Mouse (Mus musculus): ENCODE results near the gene Bphl. TPM values are rescaled to one million over a fixed set of nuclear protein-coding genes. Genes with fewer than 3 reads are reported as not detected.

The Bphl gene
- polyA plus RNA-seq, 1 experiment from 2014 or later: 48.9 TPM

DNA sequence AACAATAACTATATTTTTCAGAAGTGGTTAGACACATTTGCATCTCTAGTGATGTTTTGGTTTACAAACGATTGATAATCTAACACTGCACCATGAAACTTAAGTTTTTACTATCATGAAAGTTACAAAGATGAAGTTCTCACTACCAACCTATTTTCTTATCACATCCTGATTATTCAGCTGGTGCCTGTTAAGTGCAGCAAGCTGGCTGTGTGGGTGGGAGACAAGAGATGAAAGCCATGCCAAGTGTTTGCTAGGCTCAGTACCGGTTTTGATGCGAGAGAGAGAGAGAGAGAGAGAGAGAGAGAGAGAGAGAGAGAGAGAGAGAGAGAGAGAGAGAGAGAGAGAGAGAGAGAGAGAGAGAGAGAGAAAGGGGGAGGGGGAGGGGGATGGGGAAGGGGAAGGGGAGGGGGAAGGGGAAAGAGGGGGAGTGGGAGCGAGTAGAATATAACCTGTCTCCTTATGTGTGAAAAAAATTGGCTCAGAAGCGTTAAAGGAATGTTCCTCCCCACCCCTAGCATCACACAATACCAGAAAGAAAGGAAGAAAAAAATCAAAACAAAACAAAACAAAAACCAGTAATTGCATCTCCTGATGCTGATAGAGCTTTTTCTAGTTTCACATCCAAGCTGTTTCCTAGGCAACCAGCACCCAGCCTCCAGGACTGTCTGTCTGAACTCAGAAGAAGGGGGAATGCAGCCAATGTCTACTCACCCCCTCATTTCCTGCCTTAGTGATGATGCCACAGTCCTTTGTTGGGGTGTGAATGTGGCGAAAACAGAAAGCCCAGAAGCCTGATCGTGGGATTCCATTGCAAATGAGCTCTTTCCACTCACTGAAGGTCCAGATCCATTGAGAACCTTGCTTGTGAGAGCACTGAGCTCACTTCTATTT, 58.4 kb downstream of the Bphl start:
- no peak overlapping the region for H3K4me3 ChIP-seq (replicated peaks; ENCODE audit: low read length)
- no peak overlapping the region for H3K9ac ChIP-seq (ENCODE audit: low read length)
- peaks cover 3% of the 10 kb centered on the region; the same call in 1 of the 2 replicates for H3K9me3 ChIP-seq (replicated peaks; ENCODE audit: control insufficient read depth, low read length)
- no peaks in the 10 kb centered on the region for H3K36me3 ChIP-seq (ENCODE audit: control insufficient read depth, insufficient read depth, low read length)
- ATAC-seq (ENCODE audit: insufficient read depth, low FRiP score): peak; percentile 47; the same call in 1 of the 2 replicates
- no peaks in the 10 kb centered on the region for H3K27me3 ChIP-seq (ENCODE audit: control insufficient read depth, insufficient read depth, low read length)
- peak overlapping the region; percentile 53; the same call in 1 of the 2 replicates for H3K27ac ChIP-seq (ENCODE audit: low read length)
- no peaks in the 10 kb centered on the region for H3K4me1 ChIP-seq (ENCODE audit: control insufficient read depth, insufficient read depth, low read length)
- H3K4me2 ChIP-seq (ENCODE audit: low read depth, low read length): no peak overlapping the region
- 44% methylated on average over 7 of the region's 7 CpGs for WGBS

DNA sequence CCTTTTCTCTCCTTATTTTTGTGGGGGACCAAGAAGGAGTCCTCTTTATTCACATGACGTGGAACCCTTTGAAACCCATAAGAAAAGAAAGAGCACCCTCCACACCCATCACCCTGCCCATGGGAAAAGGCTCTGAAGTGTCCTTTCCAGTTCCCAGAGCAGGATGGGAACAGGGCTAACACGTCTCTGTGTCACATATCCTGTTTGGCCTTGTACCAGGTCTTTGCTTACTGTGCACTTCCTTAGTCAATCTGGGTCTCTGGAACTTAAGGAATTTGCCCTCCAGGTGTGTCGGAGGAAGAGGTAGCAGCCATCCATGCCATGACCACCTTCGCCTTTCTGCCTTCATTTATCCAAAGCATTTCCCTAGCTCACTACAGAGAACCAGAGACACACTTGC, 59.1 kb downstream of the Bphl start:
- no peak overlapping the region for H3K4me3 ChIP-seq (replicated peaks; ENCODE audit: low read length)
- no peaks in the 10 kb centered on the region for H3K36me3 ChIP-seq (ENCODE audit: control insufficient read depth, insufficient read depth, low read length)
- no peaks in the 10 kb centered on the region for H3K27me3 ChIP-seq (ENCODE audit: control insufficient read depth, insufficient read depth, low read length)
- H3K4me1 ChIP-seq (ENCODE audit: control insufficient read depth, insufficient read depth, low read length): no peaks in the 10 kb centered on the region
- 63% methylated on average over 4 of the region's 4 CpGs for WGBS
- peak overlapping the region; percentile 53; the same call in 1 of the 2 replicates for H3K27ac ChIP-seq (ENCODE audit: low read length)
- H3K9me3 ChIP-seq (replicated peaks; ENCODE audit: control insufficient read depth, low read length): peaks cover 3% of the 10 kb centered on the region; the same call in 1 of the 2 replicates
- no peak overlapping the region for H3K9ac ChIP-seq (ENCODE audit: low read length)
- ATAC-seq (ENCODE audit: insufficient read depth, low FRiP score): 0 out of 2 replicates have a peak, but pooled peaks have one; percentile 58
- H3K4me2 ChIP-seq (ENCODE audit: low read depth, low read length): no peak overlapping the region

DNA sequence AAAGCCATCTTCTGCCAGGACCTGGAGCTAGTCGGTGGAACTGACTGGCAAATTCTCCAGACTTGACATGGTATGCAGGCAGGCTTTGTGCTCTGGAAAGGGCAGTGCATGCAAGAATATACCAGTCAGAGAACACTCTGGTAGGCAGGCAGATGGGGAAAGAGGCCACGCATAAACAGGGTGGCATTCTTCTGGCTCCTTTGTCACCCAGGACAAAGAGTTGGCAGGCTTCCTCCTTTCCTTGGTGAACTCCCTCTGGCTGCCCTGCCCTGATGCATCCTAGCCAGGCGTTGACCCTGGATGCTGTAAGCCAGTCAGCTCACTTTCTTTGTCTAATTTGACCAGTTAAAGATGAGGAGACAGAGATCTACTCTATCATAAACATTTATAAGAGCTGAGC, 59.7 kb downstream of the Bphl start:
- WGBS: 81% methylated on average over 3 of the region's 3 CpGs
- Histone ChIP-seq H3K27me3 (ENCODE audit: control insufficient read depth, insufficient read depth, low read length) (no peaks in the 10 kb centered on the region), H3K36me3 (ENCODE audit: control insufficient read depth, insufficient read depth, low read length) (no peaks in the 10 kb centered on the region), H3K9me3 (replicated peaks; ENCODE audit: control insufficient read depth, low read length) (peaks cover 3% of the 10 kb centered on the region; the same call in 1 of the 2 replicates), H3K27ac (ENCODE audit: low read length) (peak overlapping the region; percentile 11; the same call in 1 of the 2 replicates), H3K4me3 (replicated peaks; ENCODE audit: low read length) (no peak overlapping the region), H3K4me2 (ENCODE audit: low read depth, low read length) (no peak overlapping the region), H3K9ac (ENCODE audit: low read length) (no peak overlapping the region), H3K4me1 (ENCODE audit: control insufficient read depth, insufficient read depth, low read length) (no peaks in the 10 kb centered on the region)
- ATAC-seq (ENCODE audit: insufficient read depth, low FRiP score): no peak

DNA sequence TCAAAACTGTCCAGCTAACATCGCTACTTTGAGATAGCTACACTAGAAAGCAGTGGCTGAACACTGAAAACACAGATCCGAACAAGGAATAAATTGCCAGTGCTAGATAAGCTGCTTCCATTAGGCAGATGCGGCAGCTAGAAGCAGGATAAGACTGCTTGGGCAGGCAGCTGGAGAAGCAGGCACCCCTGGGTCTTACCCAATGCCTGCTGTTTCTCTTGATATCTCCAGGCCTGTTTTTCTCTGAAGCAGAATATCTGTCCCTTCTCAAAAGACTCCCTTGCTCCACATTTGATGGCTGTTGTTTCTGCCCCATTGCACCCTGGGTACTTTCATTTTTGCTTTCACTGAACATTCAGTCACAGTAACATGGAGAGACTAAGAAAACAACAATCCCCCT, 63.3 kb downstream of the Bphl start:
- WGBS: 76% methylated on average over 3 of the region's 3 CpGs
- Histone ChIP-seq H3K27ac (ENCODE audit: low read length) (no peak overlapping the region), H3K4me1 (ENCODE audit: control insufficient read depth, insufficient read depth, low read length) (no peaks in the 10 kb centered on the region), H3K9me3 (replicated peaks; ENCODE audit: control insufficient read depth, low read length) (peaks cover 3% of the 10 kb centered on the region; the same call in 1 of the 2 replicates), H3K27me3 (ENCODE audit: control insufficient read depth, insufficient read depth, low read length) (no peaks in the 10 kb centered on the region), H3K4me2 (ENCODE audit: low read depth, low read length) (no peak overlapping the region), H3K9ac (ENCODE audit: low read length) (no peak overlapping the region), H3K36me3 (ENCODE audit: control insufficient read depth, insufficient read depth, low read length) (no peaks in the 10 kb centered on the region), H3K4me3 (replicated peaks; ENCODE audit: low read length) (no peak overlapping the region)
- ATAC-seq (ENCODE audit: insufficient read depth, low FRiP score): no peak

DNA sequence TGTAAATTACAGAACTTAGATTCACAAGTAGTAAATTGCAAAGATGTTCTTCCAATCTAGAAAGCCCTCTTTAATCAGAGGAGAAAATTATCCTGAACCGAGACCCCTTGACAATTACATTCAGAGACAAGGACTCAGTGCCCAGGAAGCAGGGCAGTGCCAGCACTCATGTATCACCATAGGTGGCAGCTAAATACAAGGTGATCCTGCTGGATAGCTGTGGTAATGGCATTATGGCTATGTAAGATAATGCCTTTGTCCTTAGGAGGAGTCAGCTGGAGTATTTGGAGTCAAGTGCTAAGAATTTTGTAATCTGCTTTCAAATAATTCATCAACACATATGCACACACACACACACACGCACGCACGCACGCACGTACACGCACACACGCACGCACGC, 63.9 kb downstream of the Bphl start:
- Histone ChIP-seq H3K9me3 (replicated peaks; ENCODE audit: control insufficient read depth, low read length) (peaks cover 3% of the 10 kb centered on the region; the same call in 1 of the 2 replicates), H3K4me3 (replicated peaks; ENCODE audit: low read length) (no peak overlapping the region), H3K27me3 (ENCODE audit: control insufficient read depth, insufficient read depth, low read length) (no peaks in the 10 kb centered on the region), H3K36me3 (ENCODE audit: control insufficient read depth, insufficient read depth, low read length) (no peaks in the 10 kb centered on the region), H3K4me1 (ENCODE audit: control insufficient read depth, insufficient read depth, low read length) (no peaks in the 10 kb centered on the region), H3K27ac (ENCODE audit: low read length) (no peak overlapping the region), H3K4me2 (ENCODE audit: low read depth, low read length) (no peak overlapping the region), H3K9ac (ENCODE audit: low read length) (no peak overlapping the region)
- ATAC-seq (ENCODE audit: insufficient read depth, low FRiP score): no peak
- WGBS: 95% methylated on average over 10 of the region's 10 CpGs

DNA sequence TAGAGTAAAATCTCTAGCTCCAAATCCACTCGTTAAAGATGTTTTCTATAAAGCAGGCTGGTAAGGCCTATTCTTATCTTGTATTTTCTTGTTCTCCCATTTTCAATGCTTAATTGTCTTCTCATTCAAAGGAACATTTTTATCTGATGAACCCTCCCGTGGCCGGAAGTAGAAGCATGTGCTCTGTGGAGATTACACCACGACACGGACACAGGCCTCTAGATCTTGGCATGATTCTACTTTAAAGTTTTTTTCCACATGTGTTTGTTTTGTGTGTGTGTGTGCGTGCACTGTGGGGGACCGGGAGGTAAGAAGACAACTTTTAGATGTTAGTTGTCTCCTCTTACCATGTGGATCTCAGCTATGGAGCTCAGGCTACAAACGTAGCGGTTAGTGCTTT, 64.5 kb downstream of the Bphl start:
- 74% methylated on average over 9 of the region's 9 CpGs for WGBS
- no peak overlapping the region for H3K4me3 ChIP-seq (replicated peaks; ENCODE audit: low read length)
- no peaks in the 10 kb centered on the region for H3K27me3 ChIP-seq (ENCODE audit: control insufficient read depth, insufficient read depth, low read length)
- H3K36me3 ChIP-seq (ENCODE audit: control insufficient read depth, insufficient read depth, low read length): no peaks in the 10 kb centered on the region
- H3K9ac ChIP-seq (ENCODE audit: low read length): no peak overlapping the region
- no peaks in the 10 kb centered on the region for H3K4me1 ChIP-seq (ENCODE audit: control insufficient read depth, insufficient read depth, low read length)
- H3K9me3 ChIP-seq (replicated peaks; ENCODE audit: control insufficient read depth, low read length): peaks cover 3% of the 10 kb centered on the region; the same call in 1 of the 2 replicates
- H3K4me2 ChIP-seq (ENCODE audit: low read depth, low read length): no peak overlapping the region
- H3K27ac ChIP-seq (ENCODE audit: low read length): no peak overlapping the region
- ATAC-seq (ENCODE audit: insufficient read depth, low FRiP score): no peak

DNA sequence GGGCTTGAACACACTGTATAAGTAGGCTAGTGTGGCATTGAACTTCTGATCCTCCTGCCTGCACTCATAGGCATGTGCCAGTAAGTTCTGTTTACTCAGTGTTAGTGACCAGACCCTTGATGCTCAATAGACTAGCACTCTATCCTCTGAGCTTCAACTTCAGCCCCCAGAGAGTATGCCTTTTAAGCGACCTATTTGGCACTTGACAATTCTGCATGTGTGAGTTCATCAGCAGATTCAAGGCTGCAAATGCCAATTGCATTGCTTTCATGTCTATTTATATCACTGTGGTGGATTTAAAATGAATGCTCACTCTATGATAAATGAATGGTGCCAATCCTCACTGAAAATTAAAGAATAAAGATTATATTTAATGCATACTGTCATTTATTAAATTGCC, 68.0 kb downstream of the Bphl start:
- H3K27ac ChIP-seq (ENCODE audit: low read length): no peak overlapping the region
- no peaks in the 10 kb centered on the region for H3K9me3 ChIP-seq (replicated peaks; ENCODE audit: control insufficient read depth, low read length)
- H3K4me1 ChIP-seq (ENCODE audit: control insufficient read depth, insufficient read depth, low read length): no peaks in the 10 kb centered on the region
- H3K4me3 ChIP-seq (replicated peaks; ENCODE audit: low read length): no peak overlapping the region
- ATAC-seq (ENCODE audit: insufficient read depth, low FRiP score): no peak
- H3K9ac ChIP-seq (ENCODE audit: low read length): no peak overlapping the region
- no peaks in the 10 kb centered on the region for H3K36me3 ChIP-seq (ENCODE audit: control insufficient read depth, insufficient read depth, low read length)
- no peak overlapping the region for H3K4me2 ChIP-seq (ENCODE audit: low read depth, low read length)
- no peaks in the 10 kb centered on the region for H3K27me3 ChIP-seq (ENCODE audit: control insufficient read depth, insufficient read depth, low read length)
- WGBS: 67% methylated on average over 1 of the region's 1 CpGs

DNA sequence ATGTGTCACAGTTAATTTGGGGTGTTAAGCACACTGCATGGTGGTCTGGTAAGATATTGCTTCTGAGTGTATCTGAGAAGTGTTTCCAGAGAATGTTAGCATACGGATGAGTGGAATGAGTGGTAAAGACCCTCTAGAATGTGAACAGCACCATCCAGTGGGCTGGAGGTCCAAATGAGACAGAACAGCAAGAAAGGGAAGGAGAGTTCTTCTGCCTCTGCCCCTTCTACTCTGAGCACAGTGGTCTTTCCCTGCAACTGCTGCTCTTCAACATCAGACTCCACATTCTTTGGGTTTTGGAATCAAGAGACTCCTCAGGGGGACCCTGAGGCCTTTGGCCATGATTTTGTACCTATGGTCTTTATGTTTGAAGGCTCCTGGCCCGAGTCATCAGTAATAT, 68.9 kb downstream of the Bphl start:
- no peaks in the 10 kb centered on the region for H3K36me3 ChIP-seq (ENCODE audit: control insufficient read depth, insufficient read depth, low read length)
- H3K4me1 ChIP-seq (ENCODE audit: control insufficient read depth, insufficient read depth, low read length): no peaks in the 10 kb centered on the region
- H3K4me2 ChIP-seq (ENCODE audit: low read depth, low read length): no peak overlapping the region
- H3K27ac ChIP-seq (ENCODE audit: low read length): no peak overlapping the region
- H3K9ac ChIP-seq (ENCODE audit: low read length): no peak overlapping the region
- 84% methylated on average over 2 of the region's 2 CpGs for WGBS
- no peaks in the 10 kb centered on the region for H3K9me3 ChIP-seq (replicated peaks; ENCODE audit: control insufficient read depth, low read length)
- no peaks in the 10 kb centered on the region for H3K27me3 ChIP-seq (ENCODE audit: control insufficient read depth, insufficient read depth, low read length)
- H3K4me3 ChIP-seq (replicated peaks; ENCODE audit: low read length): no peak overlapping the region
- no peak for ATAC-seq (ENCODE audit: insufficient read depth, low FRiP score)

DNA sequence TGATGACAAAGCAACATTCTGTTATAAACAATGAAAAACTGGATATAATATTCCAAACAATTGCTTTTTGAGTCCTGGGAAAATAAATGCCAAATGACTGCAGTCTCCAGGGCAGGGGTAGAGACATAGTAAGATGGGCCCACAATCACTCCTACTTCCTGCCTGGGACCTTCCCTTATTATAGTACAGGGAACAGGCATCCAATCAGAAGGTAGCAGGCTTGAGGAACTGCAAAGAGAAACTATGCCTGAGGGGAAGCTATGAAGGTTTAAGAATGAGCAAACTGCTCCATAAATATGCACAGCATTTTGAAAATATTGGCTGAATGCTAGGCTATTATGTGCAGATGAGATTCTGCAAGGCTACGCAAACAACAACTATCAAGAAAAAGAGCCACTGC, 69.6 kb downstream of the Bphl start:
- H3K36me3 ChIP-seq (ENCODE audit: control insufficient read depth, insufficient read depth, low read length): no peaks in the 10 kb centered on the region
- H3K27ac ChIP-seq (ENCODE audit: low read length): no peak overlapping the region
- H3K4me2 ChIP-seq (ENCODE audit: low read depth, low read length): no peak overlapping the region
- 97% methylated on average over 1 of the region's 1 CpGs for WGBS
- no peaks in the 10 kb centered on the region for H3K4me1 ChIP-seq (ENCODE audit: control insufficient read depth, insufficient read depth, low read length)
- H3K4me3 ChIP-seq (replicated peaks; ENCODE audit: low read length): no peak overlapping the region
- H3K27me3 ChIP-seq (ENCODE audit: control insufficient read depth, insufficient read depth, low read length): no peaks in the 10 kb centered on the region
- H3K9me3 ChIP-seq (replicated peaks; ENCODE audit: control insufficient read depth, low read length): no peaks in the 10 kb centered on the region
- no peak overlapping the region for H3K9ac ChIP-seq (ENCODE audit: low read length)
- no peak for ATAC-seq (ENCODE audit: insufficient read depth, low FRiP score)
